Mouse (Mus musculus) forebrain, embryonic 16.5 days (tissue): Measurements from ENCODE around the gene Inpp4a. TPM values are rescaled to one million over a fixed set of nuclear protein-coding genes. Genes with fewer than 3 reads are reported as not detected.

Experiments
- ATAC-seq: fragments of 200-750 bp; cut with Nextera tagmentation; 2 replicates; pipeline ENCODE4 v1.8.0; 2017; ENCODE audit warnings: mild to moderate bottlenecking, moderate library complexity
- H3K27ac ChIP-seq: fragments of 300-500 bp; sonication (generic); 2 replicates; pipeline ENCODE4 v1.5.1; 2014; ENCODE audit warnings: low read length, control low read depth
- H3K27me3 ChIP-seq: fragments of 300-500 bp; sonication (generic); replicated peaks from 2 replicates; pipeline ENCODE4 v1.6.1; 2014; ENCODE audit warnings: low read length; ENCODE audit not compliant: control insufficient read depth, insufficient read depth
- H3K36me3 ChIP-seq: fragments of 300-500 bp; sonication (generic); 2 replicates; pipeline ENCODE4 v1.6.1; 2014; ENCODE audit not compliant: control insufficient read depth, insufficient read depth
- H3K4me1 ChIP-seq: fragments of 300-500 bp; sonication (generic); replicated peaks from 2 replicates; pipeline ENCODE4 v1.6.1; 2014; ENCODE audit warnings: low read length; ENCODE audit not compliant: control insufficient read depth, insufficient read depth
- H3K4me2 ChIP-seq: fragments of 300-500 bp; sonication (generic); 2 replicates; pipeline ENCODE4 v1.6.1; 2014; ENCODE audit warnings: mild to moderate bottlenecking, low read length, control low read depth
- H3K4me3 ChIP-seq: fragments of 300-500 bp; sonication (generic); replicated peaks from 2 replicates; pipeline ENCODE4 v1.5.1; 2014; ENCODE audit warnings: mild to moderate bottlenecking, low read length, control low read depth
- H3K9ac ChIP-seq: fragments of 300-500 bp; sonication (generic); replicated peaks from 2 replicates; pipeline ENCODE4 v1.6.1; 2014; ENCODE audit warnings: low read depth, low read length, control low read depth
- H3K9me3 ChIP-seq: fragments of 300-500 bp; sonication (generic); 2 replicates; pipeline ENCODE4 v1.6.1; 2016; ENCODE audit warnings: low read length; ENCODE audit not compliant: control insufficient read depth
- WGBS: fragments of 180-500 bp; shearing (Covaris S2); extraction: QIAGEN DNeasy Blood & Tissue Kit; methylation state at CpG from one replicate; pipeline ENCODE4 v1.1.7; 2014; 5-methylcytosine and 5-hydroxymethylcytosine counted together
- polyA plus RNA-seq: library from polyadenylated mRNA; unstranded; fragments of >200 nt; fragmentation: Nextera tagmentation; extraction: Ambion mirVana; gene quantifications from 2 replicates; pipeline ENCODE4 v1.2.1, GENCODE M21; 2015

Gene Inpp4a
- polyA plus RNA-seq, 1 experiment from 2014 or later, result 65.2 TPM

- H3K4me1 ChIP-seq, result no peaks in the 10 kb centered on the region
- no peak overlapping the region for H3K27ac ChIP-seq
- 0 out of 2 replicates have a peak, but pooled peaks cover 6% of the 10 kb centered on the region for H3K36me3 ChIP-seq
- no peaks in the 10 kb centered on the region for H3K9me3 ChIP-seq
- no peak overlapping the region for H3K4me2 ChIP-seq
- ATAC-seq, result no peak
- 84% methylated on average over 6 of the region's 6 CpGs for WGBS
- H3K4me3 ChIP-seq, result no peak overlapping the region
- no peak overlapping the region for H3K9ac ChIP-seq
- no peaks in the 10 kb centered on the region for H3K27me3 ChIP-seq
These were observed 59.9 kb downstream of the Inpp4a start for GRCm38 (mm10) chr1:37359395-37360092.

DNA sequence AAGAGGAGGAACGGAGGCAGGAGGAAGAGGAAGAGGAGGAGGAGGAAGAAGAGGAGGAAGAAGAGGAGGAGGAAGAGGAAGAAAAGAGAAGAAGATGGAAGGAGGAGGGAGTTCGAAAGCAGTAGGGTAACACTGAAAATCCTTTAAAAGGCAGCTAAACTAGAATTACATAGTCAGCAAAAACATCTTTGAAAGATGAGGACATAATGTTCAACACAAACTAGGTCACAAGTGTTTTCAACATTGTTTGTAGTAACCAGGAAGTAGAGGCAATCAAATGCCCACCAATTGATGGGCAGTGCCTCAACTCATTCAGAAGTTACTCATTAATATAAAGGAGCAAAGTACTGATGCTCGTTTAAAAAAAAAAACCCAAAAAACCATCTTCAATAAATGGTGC is 61.1 kb downstream of the Inpp4a start:
- no peaks in the 10 kb centered on the region for H3K4me1 ChIP-seq
- ATAC-seq, result no peak
- H3K27ac ChIP-seq, result no peak overlapping the region
- H3K9ac ChIP-seq, result no peak overlapping the region
- WGBS, result 87% methylated on average over 3 of the region's 3 CpGs
- H3K27me3 ChIP-seq, result no peaks in the 10 kb centered on the region
- H3K36me3 ChIP-seq, result 0 out of 2 replicates have a peak, but pooled peaks cover 6% of the 10 kb centered on the region
- H3K4me2 ChIP-seq, result no peak overlapping the region
- H3K9me3 ChIP-seq, result no peaks in the 10 kb centered on the region
- H3K4me3 ChIP-seq, result no peak overlapping the region

- H3K9me3 ChIP-seq, result no peaks in the 10 kb centered on the region
- H3K27me3 ChIP-seq, result no peaks in the 10 kb centered on the region
- 84% methylated on average over 10 of the region's 10 CpGs for WGBS
- peaks cover 10% of the 10 kb centered on the region; the same call in 1 of the 2 replicates for H3K36me3 ChIP-seq
- no peak overlapping the region for H3K4me2 ChIP-seq
- H3K27ac ChIP-seq, result no peak overlapping the region
- H3K4me1 ChIP-seq, result no peaks in the 10 kb centered on the region
- H3K4me3 ChIP-seq, result no peak overlapping the region
- ATAC-seq, result no peak
- H3K9ac ChIP-seq, result no peak overlapping the region
These were observed 63.1 kb downstream of the Inpp4a start for GRCm38 (mm10) chr1:37362721-37363120.

DNA sequence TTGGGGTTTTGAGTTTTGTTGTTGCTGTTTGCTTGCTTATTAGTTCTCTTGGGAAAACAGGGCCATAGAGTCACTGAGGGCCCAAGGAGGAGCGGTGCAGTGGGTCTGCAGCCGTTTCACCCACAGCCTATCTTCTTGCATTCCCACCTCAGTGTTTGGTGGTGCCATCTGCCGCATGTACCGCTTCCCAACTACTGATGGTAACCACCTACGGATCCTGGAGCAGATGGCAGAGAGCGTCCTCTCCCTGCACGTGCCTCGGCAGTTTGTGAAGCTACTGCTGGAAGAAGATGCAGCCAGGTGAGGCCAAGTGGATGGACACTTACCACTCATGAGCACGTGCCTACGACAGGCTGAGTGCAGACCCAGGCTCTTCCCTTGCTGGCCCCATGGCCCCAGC is 68.5 kb downstream of the Inpp4a start:
- Histone ChIP-seq H3K4me1 (no peaks in the 10 kb centered on the region), H3K36me3 (peaks cover 4% of the 10 kb centered on the region; the same call in 1 of the 2 replicates), H3K4me3 (no peak overlapping the region), H3K27ac (no peak overlapping the region), H3K27me3 (no peaks in the 10 kb centered on the region), H3K9me3 (no peaks in the 10 kb centered on the region), H3K9ac (no peak overlapping the region), H3K4me2 (no peak overlapping the region)
- 94% methylated on average over 10 of the region's 10 CpGs for WGBS
- no peak for ATAC-seq

- no peak overlapping the region for H3K27ac ChIP-seq
- H3K36me3 ChIP-seq, result peaks cover 4% of the 10 kb centered on the region; the same call in 1 of the 2 replicates
- no peak overlapping the region for H3K4me3 ChIP-seq
- WGBS, result 95% methylated on average over 7 of the region's 7 CpGs
- no peak overlapping the region for H3K9ac ChIP-seq
- no peaks in the 10 kb centered on the region for H3K9me3 ChIP-seq
- ATAC-seq, result no peak
- no peaks in the 10 kb centered on the region for H3K4me1 ChIP-seq
- H3K4me2 ChIP-seq, result no peak overlapping the region
- no peaks in the 10 kb centered on the region for H3K27me3 ChIP-seq
These were observed 69.2 kb downstream of the Inpp4a start for GRCm38 (mm10) chr1:37368768-37369385.

- ATAC-seq, result no peak
- H3K36me3 ChIP-seq, result peaks cover 14% of the 10 kb centered on the region
- whole genome bisulfite sequencing, result 95% methylated on average over 8 of the region's 8 CpGs
These were observed 76.5 kb downstream of the Inpp4a start for GRCm38 (mm10) chr1:37376177-37376576.

GRCm38 (mm10) chr1:37376751-37377150 is 77.1 kb downstream of the Inpp4a start:
- Histone ChIP-seq H3K9ac (no peak overlapping the region), H3K27ac (no peak overlapping the region), H3K4me1 (no peaks in the 10 kb centered on the region), H3K4me2 (no peak overlapping the region), H3K36me3 (peaks cover 14% of the 10 kb centered on the region), H3K9me3 (no peaks in the 10 kb centered on the region), H3K4me3 (no peak overlapping the region), H3K27me3 (no peaks in the 10 kb centered on the region)
- ATAC-seq, result no peak
- WGBS, result 85% methylated on average over 2 of the region's 2 CpGs

More at GRCm38 (mm10) chr1:37376177-37376576, 76.5 kb downstream of the Inpp4a start:
- Histone ChIP-seq H3K4me1 (no peaks in the 10 kb centered on the region), H3K4me3 (no peak overlapping the region), H3K4me2 (no peak overlapping the region), H3K9ac (no peak overlapping the region), H3K27me3 (no peaks in the 10 kb centered on the region), H3K27ac (no peak overlapping the region), H3K9me3 (no peaks in the 10 kb centered on the region)

- H3K4me3 ChIP-seq, result no peak overlapping the region
- H3K9ac ChIP-seq, result no peak overlapping the region
- peaks cover 14% of the 10 kb centered on the region for H3K36me3 ChIP-seq
- no peaks in the 10 kb centered on the region for H3K9me3 ChIP-seq
- H3K4me1 ChIP-seq, result no peaks in the 10 kb centered on the region
- no peaks in the 10 kb centered on the region for H3K27me3 ChIP-seq
- no peak overlapping the region for H3K27ac ChIP-seq
- H3K4me2 ChIP-seq, result no peak overlapping the region
- no peak for ATAC-seq
- 90% methylated on average over 5 of the region's 5 CpGs for WGBS
These were observed 78.4 kb downstream of the Inpp4a start for GRCm38 (mm10) chr1:37378095-37378494.

DNA sequence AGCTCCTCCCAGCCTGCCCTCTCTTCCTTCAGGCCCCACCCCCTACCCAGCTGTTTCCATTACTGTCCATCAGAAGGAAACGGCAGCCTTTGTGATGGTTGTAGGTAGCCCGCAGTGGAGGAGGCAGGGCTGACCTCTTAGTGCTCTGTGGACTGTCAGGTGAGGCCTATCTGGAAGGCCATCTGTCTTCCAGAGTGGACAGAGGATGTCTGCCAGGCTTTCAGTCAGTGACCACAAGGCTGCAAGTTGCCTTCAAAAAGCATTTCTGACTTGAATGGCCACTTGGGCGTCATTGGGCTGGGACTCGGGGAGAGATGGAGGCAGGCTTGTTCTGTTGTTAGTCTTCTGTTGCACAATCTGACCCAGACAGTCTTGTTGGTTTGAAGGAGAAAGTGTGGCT is 79.9 kb downstream of the Inpp4a start:
- no peak overlapping the region for H3K27ac ChIP-seq
- H3K4me1 ChIP-seq, result no peaks in the 10 kb centered on the region
- ATAC-seq, result no peak
- WGBS, result 74% methylated on average over 4 of the region's 4 CpGs
- H3K9me3 ChIP-seq, result no peaks in the 10 kb centered on the region
- H3K9ac ChIP-seq, result no peak overlapping the region
- H3K27me3 ChIP-seq, result no peaks in the 10 kb centered on the region
- no peak overlapping the region for H3K4me3 ChIP-seq
- H3K4me2 ChIP-seq, result no peak overlapping the region
- H3K36me3 ChIP-seq, result peaks cover 14% of the 10 kb centered on the region
